21 mouse cellular contexts compared by ENCODE assay signal in the genomic region with DNA sequence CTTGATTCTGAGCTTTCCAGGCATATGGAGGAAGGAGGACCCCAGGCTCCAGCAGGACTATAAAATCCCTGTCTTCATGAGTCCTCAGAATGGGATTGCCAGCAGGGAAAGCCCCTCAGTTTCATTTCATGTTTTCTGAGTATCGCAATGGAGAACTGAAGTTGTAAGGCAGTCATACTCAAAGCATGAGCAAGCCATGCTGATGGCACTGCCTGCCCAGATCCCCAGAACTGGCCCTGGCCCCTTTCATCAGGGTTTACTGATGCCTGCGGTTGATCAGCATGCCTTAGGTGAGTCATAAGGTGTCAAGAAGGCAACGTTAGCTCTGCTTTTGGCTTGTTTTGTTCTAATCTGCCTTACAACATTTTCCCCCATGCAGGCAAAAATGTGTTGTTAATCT. TPM values are rescaled to one million over a fixed set of nuclear protein-coding genes. Genes with fewer than 3 reads are reported as not detected.
A peak's percentile ranks its signal among the peaks of the same experiment; 100 is the strongest.
DNase-seq lines count a peak whose midpoint lies in the region; ATAC-seq and TF ChIP-seq lines count a peak whose summit lies in the region.
"Had no signal": no experiment of that assay in that cellular context is flagged by ENCODE, and none has a peak within 500 bp of the region (broad histone marks: within the 10 kb centered on the region; RNA-seq: fewer than 3 reads in every experiment).

No protein-coding gene starts in this region.

- TF ChIP-seq POLR2A in spleen, adult 2 months (IDR thresholded peaks at IDR 0.05; ENCODE audit: low read depth, low read length) = no peak

- no peaks in the 10 kb centered on the region for H3K36me3 ChIP-seq in spleen, adult 2 months (ENCODE audit: control insufficient read depth, insufficient read depth, low read length)
- H3K36me3 ChIP-seq in forebrain, postnatal 0 days (ENCODE audit: insufficient read depth) = no peaks in the 10 kb centered on the region
- H3K36me3 ChIP-seq: forebrain, embryonic 10.5 days; kidney, embryonic 15.5 days; limb, embryonic 10.5 days; neural tube, embryonic 12.5 days; stomach, embryonic 15.5 days had no signal

- WGBS in spleen, adult 2 months = 44% methylated on average over 3 of the region's 3 CpGs
- 88% methylated on average over 3 of the region's 3 CpGs for WGBS in forebrain, postnatal 0 days

- H3K27me3 ChIP-seq in spleen, adult 2 months (ENCODE audit: control insufficient read depth, insufficient read depth, low read length) = no peaks in the 10 kb centered on the region
- no peaks in the 10 kb centered on the region for H3K27me3 ChIP-seq in forebrain, postnatal 0 days (ENCODE audit: insufficient read depth, low read length)
- H3K27me3 ChIP-seq: kidney, embryonic 15.5 days; neural tube, embryonic 12.5 days; stomach, embryonic 15.5 days had no signal

- no peak overlapping the region for H3K4me3 ChIP-seq in spleen, adult 2 months (ENCODE audit: extremely low read depth, insufficient read depth, insufficient read length)
- no peak overlapping the region for H3K4me3 ChIP-seq in forebrain, postnatal 0 days (ENCODE audit: low read depth, low read length)
- H3K4me3 ChIP-seq: forebrain, embryonic 10.5 days; kidney, embryonic 15.5 days; limb, embryonic 10.5 days; neural tube, embryonic 12.5 days; stomach, embryonic 15.5 days had no signal

- no peak for TF ChIP-seq CTCF in spleen, adult 2 months (IDR thresholded peaks at IDR 0.05; ENCODE audit: extremely low read depth, insufficient read depth, insufficient read length, insufficient replicate concordance)
- TF ChIP-seq CTCF in forebrain, postnatal 0 days (IDR thresholded peaks at IDR 0.05; ENCODE audit: low read depth) = no peak

- DNase-seq in spleen, adult 2 months (ENCODE audit: low read depth in 1 of 2, low spot score in 2 of 2) = peak; percentile 40 to 41
- no peak for DNase-seq in spleen, adult 12 weeks (ENCODE audit: low spot score)
- peak; percentile 69 to 76 for DNase-seq in B cell, adult 2 months
- DNase-seq in testis, postnatal 10 days (ENCODE audit: low spot score) = no peak
- DNase-seq in left cerebral cortex, adult 9 months (ENCODE audit: low spot score in 2 of 2) = no peak
- DNase-seq in forebrain, postnatal 0 days = no peak
- DNase-seq: adrenal gland, postnatal 36 days; cerebellum, adult 8-10 months; gastrocnemius, postnatal 10 days; lung, embryonic 14.5 days; midbrain, embryonic 14.5 days; right cerebral cortex, postnatal 4 days had no signal

- peaks cover 17% of the 10 kb centered on the region for H3K4me1 ChIP-seq in spleen, adult 2 months (ENCODE audit: control insufficient read depth, insufficient read depth, insufficient read length)
- no peaks in the 10 kb centered on the region for H3K4me1 ChIP-seq in forebrain, postnatal 0 days (ENCODE audit: insufficient read depth)
- H3K4me1 ChIP-seq: forebrain, embryonic 10.5 days; kidney, embryonic 15.5 days; limb, embryonic 10.5 days; neural tube, embryonic 12.5 days; stomach, embryonic 15.5 days had no signal

- H3K9ac ChIP-seq in forebrain, postnatal 0 days = no peak overlapping the region
- H3K9ac ChIP-seq: kidney, embryonic 15.5 days; lung, embryonic 14.5 days; neural tube, embryonic 12.5 days; stomach, embryonic 15.5 days had no signal

- H3K27ac ChIP-seq in spleen, adult 2 months (ENCODE audit: insufficient read depth, low read length) = no peak overlapping the region
- no peak overlapping the region for H3K27ac ChIP-seq in forebrain, postnatal 0 days (ENCODE audit: low read depth, low read length)
- H3K27ac ChIP-seq: forebrain, embryonic 10.5 days; kidney, embryonic 15.5 days; limb, embryonic 10.5 days; macrophage; neural tube, embryonic 12.5 days; stomach, embryonic 15.5 days had no signal

- ATAC-seq in common myeloid progenitor, adult 5-6 weeks (replicated peaks; ENCODE audit: low read depth, poor library complexity, severe bottlenecking) = 0 out of 2 replicates have a peak, but pooled peaks have one; percentile 15
- ATAC-seq in monocyte, adult 5-6 weeks (replicated peaks; ENCODE audit: insufficient number of reproducible peaks, low FRiP score, low TSS enrichment, poor library complexity, severe bottlenecking) = peak; percentile 71
- no peak for ATAC-seq in forebrain, postnatal 0 days

- no peaks in the 10 kb centered on the region for H3K9me3 ChIP-seq in forebrain, postnatal 0 days (ENCODE audit: low read length)
- H3K9me3 ChIP-seq: forebrain, embryonic 10.5 days; kidney, embryonic 15.5 days; limb, embryonic 10.5 days; neural tube, embryonic 12.5 days; stomach, embryonic 15.5 days had no signal

- no peak overlapping the region for H3K4me2 ChIP-seq in forebrain, postnatal 0 days (ENCODE audit: low read depth)
- H3K4me2 ChIP-seq: kidney, embryonic 15.5 days; liver, embryonic 11.5 days; lung, embryonic 14.5 days; neural tube, embryonic 12.5 days; stomach, embryonic 15.5 days had no signal

RNA-seq across cellular contexts. Expression of a gene that starts 45.0 kb away (rescaled TPM):
- polyA plus RNA-seq in spleen, adult 2 months (2012; rRNA removed) = 10.2 and 12.7 TPM in 2 replicates
- 0.87 TPM in 1 of 2 replicates, not detected in the other for total RNA-seq in common myeloid progenitor, adult 5-6 weeks (2017)
- total RNA-seq in monocyte, adult 5-6 weeks (2017) = 0.76 to 3.0 TPM (median 2.7 TPM) in 3 replicates
- 80.7 and 93.0 TPM in 2 replicates for total RNA-seq in forebrain, postnatal 0 days (2014; rRNA removed)
- 136 and 154 TPM in 2 replicates for polyA plus RNA-seq in forebrain, postnatal 0 days (2015; fragmentation: Nextera tagmentation; extraction: Ambion mirVana)

RNA-seq across cellular contexts. Expression of a gene that starts 48.0 kb away (rescaled TPM):
- 8.2 and 10.2 TPM in 2 replicates for polyA plus RNA-seq in spleen, adult 2 months (2012; rRNA removed)
- 0.53 and 3.7 TPM in 2 replicates for total RNA-seq in common myeloid progenitor, adult 5-6 weeks (2017)
- total RNA-seq in monocyte, adult 5-6 weeks (2017) = 3.2 to 12.0 TPM (median 4.6 TPM) in 3 replicates
- total RNA-seq in forebrain, postnatal 0 days (2014; rRNA removed) = 8.3 and 10.8 TPM in 2 replicates
- polyA plus RNA-seq in forebrain, postnatal 0 days (2015; fragmentation: Nextera tagmentation; extraction: Ambion mirVana) = 8.5 and 10.3 TPM in 2 replicates

Comparison
In these comparisons a context has a peak if more than half of its experiments do, and no peak if none do; other contexts are left out.
1. DNase-seq: peak in spleen, adult 2 months (2 of 2) and B cell, adult 2 months (2 of 2); none in spleen, adult 12 weeks (single experiment), testis, postnatal 10 days (single experiment), left cerebral cortex, adult 9 months (0 of 2) and forebrain, postnatal 0 days (single experiment).
2. RNA of a gene that starts 45.0 kb away (total RNA-seq): 80.7 to 93.0 TPM in forebrain, postnatal 0 days; 0.76 to 3.0 TPM in monocyte, adult 5-6 weeks and 0.87 TPM in common myeloid progenitor, adult 5-6 weeks; every median in the first group is over 10 times any median in the second.